Mouse (Mus musculus) lung, embryonic 14.5 days (tissue): ENCODE results near the gene Ing4. TPM values are rescaled to one million over a fixed set of nuclear protein-coding genes. Genes with fewer than 3 reads are reported as not detected.

ENCODE experiments used
- ATAC-seq: fragments of 200-750 bp; cut with Nextera tagmentation; 2 replicates; pipeline ENCODE4 v1.8.0; 2017; ENCODE audit warnings: mild to moderate bottlenecking, moderate TSS enrichment, moderate library complexity; ENCODE audit not compliant: insufficient read depth
- DNase-seq: peaks from one replicate; pipeline ENCODE4 v3.0.0-alpha.2; 2015
- H3K27ac ChIP-seq: fragments of 300-500 bp; sonication (generic); 2 replicates; pipeline ENCODE4 v1.5.1; 2014; ENCODE audit warnings: low read depth, mild to moderate bottlenecking, moderate library complexity
- H3K27me3 ChIP-seq: fragments of 300-500 bp; sonication (generic); 2 replicates; pipeline ENCODE4 v1.6.1; 2014; ENCODE audit warnings: low read length, control low read depth; ENCODE audit not compliant: insufficient read depth
- H3K36me3 ChIP-seq: fragments of 300-500 bp; sonication (generic); 2 replicates; pipeline ENCODE4 v1.6.1; 2014; ENCODE audit warnings: control low read depth; ENCODE audit not compliant: insufficient read depth
- H3K4me1 ChIP-seq: fragments of 300-500 bp; sonication (generic); 2 replicates; pipeline ENCODE4 v1.6.1; 2014; ENCODE audit warnings: antibody characterized with exemption, control low read depth; ENCODE audit not compliant: insufficient read depth
- H3K4me2 ChIP-seq: fragments of 300-500 bp; sonication (generic); 2 replicates; pipeline ENCODE4 v1.6.1; 2014; ENCODE audit warnings: mild to moderate bottlenecking
- H3K4me3 ChIP-seq: fragments of 300-500 bp; sonication (generic); 2 replicates; pipeline ENCODE4 v1.5.1; 2014; ENCODE audit warnings: low read depth, low read length
- H3K9ac ChIP-seq: fragments of 300-500 bp; sonication (generic); 2 replicates; pipeline ENCODE4 v1.6.1; 2014
- H3K9me3 ChIP-seq: fragments of 300-500 bp; sonication (generic); 2 replicates; pipeline ENCODE4 v1.6.1; 2016; ENCODE audit warnings: low read depth, low read length, control low read depth
- CTCF ChIP-seq: IDR thresholded peaks from 2 replicates; pipeline ENCODE4 v1.5.1; 2016; ENCODE audit warnings: antibody characterized with exemption, low read depth
- WGBS: fragments of 180-500 bp; shearing (Covaris S2); extraction: QIAGEN DNeasy Blood & Tissue Kit; methylation state at CpG from one replicate; pipeline ENCODE4 v1.1.7; 2014; 5-methylcytosine and 5-hydroxymethylcytosine counted together
- polyA plus RNA-seq: library from polyadenylated mRNA; unstranded; fragments of >200 nt; fragmentation: Nextera tagmentation; extraction: Ambion mirVana; gene quantifications from 2 replicates; pipeline ENCODE4 v1.2.1, GENCODE M21; 2014

The Ing4 gene
- polyA plus RNA-seq, 1 experiment from 2014 or later: 101 TPM

GRCm38 (mm10) chr6:124996551-124997501 is 42.7 kb upstream of the Ing4 start, which contains the start of gene Pianp:
Gene Pianp (plus strand): TSS chr6:124996694.
- Histone ChIP-seq H3K4me3 (peak within 1 kb of the TSS; percentile 54), H3K9ac (peak within 1 kb of the TSS; percentile 53), H3K27ac (no peak within 1 kb of the TSS), H3K4me1 (no peaks in the 10 kb centered on the region), H3K9me3 (no peaks in the 10 kb centered on the region), H3K36me3 (no peaks in the 10 kb centered on the region), H3K27me3 (peaks cover 86% of the 10 kb centered on the region), H3K4me2 (peak within 1 kb of the TSS; percentile 100)
- TF ChIP-seq CTCF: no peak
- DNase-seq: peak; percentile 85
- WGBS: 1% methylated on average over 65 of the region's 78 CpGs
- ATAC-seq: peak; percentile 83

- Histone ChIP-seq H3K36me3 (no peaks in the 10 kb centered on the region), H3K4me1 (no peaks in the 10 kb centered on the region), H3K9me3 (no peaks in the 10 kb centered on the region), H3K4me2 (no peak overlapping the region), H3K27me3 (peaks cover 88% of the 10 kb centered on the region), H3K27ac (no peak overlapping the region), H3K9ac (no peak overlapping the region), H3K4me3 (no peak overlapping the region)
- ATAC-seq: no peak
- WGBS: 9% methylated on average over 8 of the region's 8 CpGs
- no peak for TF ChIP-seq CTCF
- no peak for DNase-seq
These were observed 41.5 kb upstream of the Ing4 start for GRCm38 (mm10) chr6:124998066-124998465.

- no peak overlapping the region for H3K9ac ChIP-seq
- no peaks in the 10 kb centered on the region for H3K36me3 ChIP-seq
- no peaks in the 10 kb centered on the region for H3K4me1 ChIP-seq
- no peaks in the 10 kb centered on the region for H3K9me3 ChIP-seq
- ATAC-seq (no peak), DNase-seq (no peak)
- H3K27me3 ChIP-seq: peaks cover 79% of the 10 kb centered on the region
- no peak overlapping the region for H3K4me2 ChIP-seq
- no peak for TF ChIP-seq CTCF
- 26% methylated on average over 14 of the region's 14 CpGs for WGBS
- H3K4me3 ChIP-seq: no peak overlapping the region
- no peak overlapping the region for H3K27ac ChIP-seq
These were observed 40.5 kb upstream of the Ing4 start for GRCm38 (mm10) chr6:124999091-124999490.

- Histone ChIP-seq H3K36me3 (no peaks in the 10 kb centered on the region), H3K9ac (no peak overlapping the region), H3K4me2 (no peak overlapping the region), H3K4me1 (no peaks in the 10 kb centered on the region), H3K4me3 (no peak overlapping the region), H3K27me3 (peaks cover 75% of the 10 kb centered on the region), H3K27ac (no peak overlapping the region), H3K9me3 (no peaks in the 10 kb centered on the region)
- DNase-seq: no peak
- no peak for TF ChIP-seq CTCF
- WGBS: 23% methylated on average over 10 of the region's 10 CpGs
- ATAC-seq: no peak
These were observed 40.0 kb upstream of the Ing4 start for GRCm38 (mm10) chr6:124999546-124999945.

GRCm38 (mm10) chr6:125003706-125004105 is 35.9 kb upstream of the Ing4 start:
- DNase-seq (no peak), ATAC-seq (no peak)
- no peaks in the 10 kb centered on the region for H3K36me3 ChIP-seq
- H3K9me3 ChIP-seq: no peaks in the 10 kb centered on the region
- no peak overlapping the region for H3K4me2 ChIP-seq
- no peak overlapping the region for H3K9ac ChIP-seq
- H3K27me3 ChIP-seq: peaks cover 35% of the 10 kb centered on the region
- TF ChIP-seq CTCF: no peak
- no peak overlapping the region for H3K4me3 ChIP-seq
- H3K4me1 ChIP-seq: no peaks in the 10 kb centered on the region
- H3K27ac ChIP-seq: no peak overlapping the region
- 52% methylated on average over 3 of the region's 3 CpGs for WGBS

GRCm38 (mm10) chr6:125005086-125005485 is 34.5 kb upstream of the Ing4 start:
- TF ChIP-seq CTCF: no peak
- WGBS: 37% methylated on average over 3 of the region's 3 CpGs
- Histone ChIP-seq H3K36me3 (no peaks in the 10 kb centered on the region), H3K4me1 (no peaks in the 10 kb centered on the region), H3K9me3 (no peaks in the 10 kb centered on the region), H3K4me3 (no peak overlapping the region), H3K9ac (no peak overlapping the region), H3K27me3 (peaks cover 22% of the 10 kb centered on the region), H3K27ac (no peak overlapping the region), H3K4me2 (no peak overlapping the region)
- ATAC-seq: no peak
- no peak for DNase-seq

- no peaks in the 10 kb centered on the region for H3K9me3 ChIP-seq
- no peak for TF ChIP-seq CTCF
- no peaks in the 10 kb centered on the region for H3K4me1 ChIP-seq
- 38% methylated on average over 13 of the region's 13 CpGs for WGBS
- peak overlapping the region; percentile 57 for H3K9ac ChIP-seq
- peak overlapping the region; percentile 78 for H3K4me3 ChIP-seq
- peak overlapping the region; percentile 79 for H3K27ac ChIP-seq
- H3K36me3 ChIP-seq: peaks cover 16% of the 10 kb centered on the region
- no peak for ATAC-seq
- DNase-seq: no peak
- H3K27me3 ChIP-seq: no peaks in the 10 kb centered on the region
- peak overlapping the region; percentile 84 for H3K4me2 ChIP-seq
These were observed 31.5 kb upstream of the Ing4 start for GRCm38 (mm10) chr6:125008060-125008459.
